Mouse (Mus musculus): ENCODE data around the gene Frat2. TPM values are rescaled to one million over a fixed set of nuclear protein-coding genes. Genes with fewer than 3 reads are reported as not detected.

Frat2 gene
- total RNA-seq, 2 experiments from 2014 or later, result 15.6 to 22.2 TPM

DNA sequence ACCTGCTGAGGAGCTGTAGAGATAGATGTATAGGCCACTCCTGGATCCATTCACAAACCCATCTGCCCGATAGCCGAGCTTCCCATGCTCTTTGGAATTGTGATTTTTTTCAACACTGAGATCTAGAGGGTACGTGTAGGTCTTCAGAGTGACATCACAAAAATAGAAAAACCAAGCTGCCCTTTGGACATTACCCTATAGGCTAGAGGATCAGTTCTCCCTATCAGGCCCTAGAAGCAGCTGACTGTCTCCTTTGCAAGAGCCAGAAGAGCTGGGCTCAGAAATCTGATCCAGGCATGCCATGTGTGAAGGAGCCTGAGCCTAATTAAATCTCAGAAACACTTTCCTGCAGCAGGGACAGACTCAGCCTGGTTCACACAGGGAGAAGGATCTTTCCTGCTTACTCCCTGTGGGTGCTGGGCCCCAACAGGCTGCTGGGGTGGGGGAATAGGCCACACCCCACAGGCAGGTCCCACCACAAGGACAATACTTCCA lies 9.9 kb upstream of the Frat2 start:
- peak overlapping the region; percentile 88 for H3K27ac ChIP-seq
- intact Hi-C loops (cut with DNase I), result no loop called here
- peak; percentile 44 for DNase-seq
- TF ChIP-seq CTCF (IDR thresholded peaks at IDR 0.05), result no peak
- H3K4me3 ChIP-seq, result no peak overlapping the region

DNA sequence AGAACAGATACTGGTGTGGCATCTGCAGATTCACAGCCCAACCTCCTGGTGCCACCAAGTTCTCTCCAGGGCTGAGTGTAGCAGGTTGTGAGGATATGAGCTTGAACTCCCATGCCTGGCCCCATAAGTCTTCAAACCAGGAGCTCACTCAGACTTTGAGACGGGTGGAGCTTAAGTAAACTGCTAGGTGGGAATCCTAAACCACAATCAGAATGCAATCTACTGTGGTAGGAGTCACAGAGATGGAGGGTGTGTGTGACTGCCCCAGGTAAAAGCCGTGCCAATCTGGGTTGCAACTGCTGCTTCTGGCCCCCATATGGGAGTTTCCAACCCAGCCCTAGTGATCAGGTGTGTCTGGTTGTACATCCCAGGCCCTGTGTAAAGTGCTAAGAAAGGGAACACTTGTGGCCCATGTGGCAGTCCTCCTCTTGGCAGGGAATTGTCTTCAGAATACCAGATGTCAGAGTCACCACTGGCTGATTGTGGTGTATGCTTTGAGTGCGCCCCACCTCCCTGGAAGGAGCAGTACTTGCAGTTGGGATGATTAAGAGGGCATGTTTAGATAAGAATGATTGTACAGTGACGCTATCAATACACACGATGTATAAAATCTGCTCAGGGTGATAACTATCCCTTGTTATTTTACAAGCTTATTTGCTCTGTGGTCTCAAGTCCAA lies 9.3 kb upstream of the Frat2 start:
- H3K4me3 ChIP-seq, result no peak overlapping the region

DNA sequence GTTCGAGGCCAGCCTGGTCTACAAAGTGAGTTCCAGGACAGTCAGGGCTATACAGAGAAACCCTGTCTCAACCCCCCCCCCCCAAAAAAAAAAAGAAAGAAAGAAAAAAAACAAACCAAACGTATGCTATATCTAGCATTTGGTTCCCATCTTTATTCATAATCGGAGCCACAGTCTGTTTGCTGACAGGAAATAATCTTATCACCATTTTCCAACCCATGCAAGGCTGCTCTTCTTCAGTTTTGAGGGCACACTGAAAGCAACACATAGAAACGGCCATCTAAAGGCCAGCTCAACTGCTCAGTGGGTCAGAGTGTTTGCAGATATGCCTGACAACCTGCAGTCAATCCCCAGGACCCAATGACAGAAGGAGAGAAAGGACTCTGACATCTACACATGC lies 4.5 kb upstream of the Frat2 start:
- no peak overlapping the region for H3K4me3 ChIP-seq
- TF ChIP-seq CTCF (IDR thresholded peaks at IDR 0.05), result no peak
- H3K27ac ChIP-seq, result no peak overlapping the region
- no peak for DNase-seq
- intact Hi-C loops (cut with DNase I), result no loop called here

More for the DNA sequence above, 9.3 kb upstream of the Frat2 start:
- no peak for TF ChIP-seq CTCF (IDR thresholded peaks at IDR 0.05)
- DNase-seq, result no peak
- intact Hi-C loops (cut with DNase I), result no loop called here
- H3K27ac ChIP-seq, result peak overlapping the region; percentile 88

DNA sequence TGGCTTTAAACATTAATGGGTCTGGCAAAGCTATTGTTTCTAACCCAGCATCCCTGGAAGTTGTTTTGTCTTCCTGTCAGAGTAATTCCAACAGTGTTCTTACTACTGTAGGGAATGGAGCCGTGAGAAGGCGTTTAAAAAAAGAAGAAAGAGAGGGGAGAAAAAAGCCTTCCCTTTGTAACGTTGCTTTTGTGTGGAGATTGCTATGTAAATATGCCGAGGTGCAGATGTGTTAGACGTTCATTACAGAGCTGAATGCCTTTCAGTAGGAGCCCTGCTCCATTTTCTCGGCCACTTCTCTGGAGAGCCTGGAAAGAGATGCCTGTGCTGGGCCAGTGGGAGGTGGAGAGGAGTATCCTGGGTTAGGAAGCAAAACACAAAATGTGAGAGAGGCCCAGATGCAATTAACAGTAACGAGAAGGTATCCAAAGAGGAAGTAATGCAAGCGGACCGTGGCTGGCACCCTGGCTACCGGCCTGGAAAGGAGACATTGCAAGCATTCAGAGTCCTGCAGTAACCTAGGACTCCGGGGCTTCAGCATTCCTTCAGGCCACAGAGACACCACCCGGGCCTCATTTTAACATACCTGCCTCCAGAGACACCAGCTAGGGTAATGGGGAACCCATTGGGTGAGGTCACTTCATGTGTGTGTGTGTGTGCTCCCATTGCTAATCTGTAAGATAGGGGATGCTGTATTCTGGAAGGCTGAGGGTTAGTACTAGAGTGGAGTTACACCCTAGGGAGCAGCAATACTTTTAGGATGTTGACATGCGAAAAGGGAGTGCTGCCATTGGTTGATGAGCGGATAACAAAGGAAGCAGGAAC lies 3.0 kb upstream of the Frat2 start:
- no peak for DNase-seq
- no peak for TF ChIP-seq CTCF (IDR thresholded peaks at IDR 0.05)
- no peak overlapping the region for H3K27ac ChIP-seq
- H3K4me3 ChIP-seq, result no peak overlapping the region
- intact Hi-C loops (cut with DNase I), result no loop called here

DNA sequence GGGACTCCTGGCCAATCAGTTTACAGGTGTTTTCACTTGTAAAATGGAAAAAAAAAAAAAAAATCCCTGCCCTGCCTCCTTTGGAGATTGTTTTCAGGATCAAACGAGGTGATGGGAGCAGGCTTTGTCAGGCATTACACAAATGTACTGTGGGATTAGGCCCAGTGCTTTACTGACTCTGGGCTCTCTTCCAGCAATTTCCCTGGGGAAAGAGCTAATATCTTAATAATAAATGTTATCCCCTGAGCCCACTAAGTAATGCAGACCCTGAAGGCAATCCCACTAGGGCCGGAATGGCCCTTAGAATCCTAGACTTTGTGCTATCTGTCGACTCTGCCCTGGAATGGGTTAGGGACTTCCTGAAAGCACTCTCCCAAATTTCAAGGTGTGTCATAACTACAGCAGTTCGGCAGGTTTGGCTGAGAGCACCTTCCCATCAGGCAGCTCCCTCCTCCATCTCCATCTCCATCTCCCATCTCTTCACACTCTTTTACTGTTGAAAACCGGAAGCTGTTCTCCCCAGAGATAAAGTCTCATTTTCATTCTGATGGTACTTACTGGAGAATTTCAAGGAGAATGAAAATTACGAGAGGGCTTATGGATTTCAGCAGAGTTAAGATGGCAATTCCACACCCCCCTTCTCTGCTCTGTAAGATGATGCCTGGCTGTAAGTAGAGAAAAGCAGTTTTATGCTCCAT lies 2.2 kb upstream of the Frat2 start:
- no peak for TF ChIP-seq CTCF (IDR thresholded peaks at IDR 0.05)
- Histone ChIP-seq H3K4me3 (no peak overlapping the region), H3K27ac (no peak overlapping the region)
- intact Hi-C loops (cut with DNase I), result no loop called here
- no peak for DNase-seq

DNA sequence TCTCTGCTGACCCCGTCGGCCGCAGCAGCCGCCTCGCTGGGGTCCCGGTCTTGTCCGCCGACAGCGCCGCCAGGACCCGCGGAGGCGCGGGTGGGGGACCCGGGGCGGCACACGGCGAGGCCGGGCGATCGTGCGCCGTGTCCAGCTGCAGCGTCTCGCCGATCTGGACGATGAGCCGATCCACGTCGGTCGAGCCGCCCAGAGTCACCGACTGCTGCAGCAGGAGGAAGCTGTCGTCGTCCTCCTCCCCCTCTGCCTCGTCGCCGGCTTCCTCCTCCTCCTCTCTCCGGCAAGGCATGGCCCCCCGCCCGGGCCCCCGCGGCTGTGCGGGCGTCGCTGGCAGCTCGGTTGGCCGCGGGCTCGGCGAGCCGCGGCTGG lies 329 bp downstream of the Frat2 start:
- intact Hi-C loops (cut with DNase I), result loop anchor here (5.0 to 10.0 kb wide), 3 partner anchors 45 to 223 kb away; partner anchors contain the start of genes Arhgap19 and Rrp12
- peak overlapping the region; percentile 99 for H3K27ac ChIP-seq
- peak; percentile 72 for DNase-seq
- H3K4me3 ChIP-seq, result peak overlapping the region; percentile 88

DNA sequence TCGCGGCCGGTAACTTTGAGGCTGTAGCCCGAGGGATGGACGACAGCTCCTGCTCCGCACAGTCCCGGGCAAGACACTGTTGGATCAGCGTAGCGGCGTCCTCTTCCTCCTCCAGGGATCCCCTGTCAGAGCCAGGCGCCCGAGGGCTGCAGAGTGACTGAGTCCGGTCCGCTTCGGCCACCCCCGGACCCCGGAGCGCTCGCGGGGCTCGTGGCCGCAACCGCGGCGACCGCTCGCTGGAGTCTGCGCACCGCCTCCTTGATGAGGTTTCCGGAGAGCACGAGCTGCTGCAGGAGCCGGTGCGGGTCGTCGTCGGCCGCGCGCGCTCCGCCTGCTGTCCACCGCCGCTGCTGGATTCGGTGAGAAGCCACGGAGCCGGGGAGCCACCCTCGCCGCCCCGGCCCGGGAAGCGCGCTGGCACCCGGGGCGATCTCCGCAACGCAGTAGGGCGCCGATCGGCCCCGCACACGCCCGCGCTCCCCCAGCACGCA lies 796 bp downstream of the Frat2 start:
- intact Hi-C loops (cut with DNase I), result loop anchor here (5.0 to 10.0 kb wide), 3 partner anchors 45 to 222 kb away; partner anchors contain the start of genes Arhgap19 and Rrp12
- DNase-seq, result peak; percentile 76
- Histone ChIP-seq H3K4me3 (peak overlapping the region; percentile 88), H3K27ac (peak overlapping the region; percentile 99)
- peak; percentile 11; the same call in 1 of the 2 replicates for TF ChIP-seq CTCF (IDR thresholded peaks at IDR 0.05)

DNA sequence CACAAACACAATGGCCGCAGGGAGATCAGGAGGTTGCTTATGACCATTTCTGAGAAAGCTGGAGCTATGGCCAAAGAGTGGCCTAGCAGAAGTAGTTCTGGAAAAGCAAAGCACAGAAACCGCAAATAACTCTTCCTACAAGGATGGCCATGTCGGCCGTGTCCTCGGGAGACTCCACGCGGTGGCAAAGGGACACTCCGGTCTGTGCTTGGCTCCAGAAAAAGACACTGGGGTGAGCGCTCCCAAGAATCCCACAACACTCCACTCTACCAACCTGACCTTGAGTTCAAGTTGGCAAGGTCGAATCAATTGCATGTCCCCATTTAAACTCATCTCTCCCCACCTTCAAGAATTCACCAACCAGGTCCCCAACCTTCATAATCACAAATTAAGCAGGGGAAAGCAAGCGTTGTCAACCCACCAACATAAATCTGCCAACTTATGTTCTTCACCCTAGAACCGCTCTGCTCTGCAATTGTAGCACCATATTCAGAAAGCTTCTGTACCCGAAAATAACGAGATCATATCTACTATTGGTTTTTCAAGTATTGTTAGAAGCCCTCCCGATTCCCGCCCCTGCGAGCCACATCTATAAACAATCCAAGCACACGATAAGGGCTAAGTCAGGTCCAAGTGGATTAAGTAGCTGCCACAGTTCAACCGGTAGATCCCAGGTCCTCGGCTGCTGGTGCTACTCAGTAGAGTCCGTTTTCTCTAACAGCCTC lies 1.4 kb downstream of the Frat2 start:
- peak; percentile 77 for DNase-seq
- TF ChIP-seq CTCF (IDR thresholded peaks at IDR 0.05), result peak; percentile 38

DNA sequence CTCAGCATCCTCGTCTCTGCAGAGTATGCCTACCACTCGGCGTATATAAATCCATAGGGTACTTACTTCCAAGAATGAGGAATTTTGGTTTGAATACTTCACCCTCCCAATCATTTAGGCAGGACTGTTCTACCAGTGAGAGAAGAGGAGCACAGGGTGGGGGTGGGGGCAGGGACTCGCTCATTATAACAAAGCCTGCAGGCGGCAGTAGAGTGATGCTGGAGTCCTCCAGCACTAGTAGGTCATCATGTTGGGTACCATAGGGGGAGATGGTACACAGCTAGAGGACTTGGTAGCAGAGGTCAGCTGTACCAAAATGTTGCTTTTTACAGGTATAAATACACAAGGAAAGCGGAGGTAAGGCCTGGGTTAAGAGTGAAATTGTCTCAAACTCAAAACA lies 3.6 kb downstream of the Frat2 start:
- Histone ChIP-seq H3K4me3 (no peak overlapping the region), H3K27ac (no peak overlapping the region; the same call in 1 of the 2 replicates)
- DNase-seq, result no peak
- TF ChIP-seq CTCF (IDR thresholded peaks at IDR 0.05), result no peak
- intact Hi-C loops (cut with DNase I), result loop anchor here (10.0 kb wide), 1 partner anchor 220 kb away; no protein-coding TSS in a partner anchor

More for the DNA sequence above, 1.4 kb downstream of the Frat2 start:
- H3K27ac ChIP-seq, result peak overlapping the region; percentile 99
- intact Hi-C loops (cut with DNase I), result loop anchor here (5.0 to 10.0 kb wide), 3 partner anchors 44 to 222 kb away; partner anchors contain the start of genes Arhgap19 and Rrp12
- H3K4me3 ChIP-seq, result peak overlapping the region; percentile 88

DNA sequence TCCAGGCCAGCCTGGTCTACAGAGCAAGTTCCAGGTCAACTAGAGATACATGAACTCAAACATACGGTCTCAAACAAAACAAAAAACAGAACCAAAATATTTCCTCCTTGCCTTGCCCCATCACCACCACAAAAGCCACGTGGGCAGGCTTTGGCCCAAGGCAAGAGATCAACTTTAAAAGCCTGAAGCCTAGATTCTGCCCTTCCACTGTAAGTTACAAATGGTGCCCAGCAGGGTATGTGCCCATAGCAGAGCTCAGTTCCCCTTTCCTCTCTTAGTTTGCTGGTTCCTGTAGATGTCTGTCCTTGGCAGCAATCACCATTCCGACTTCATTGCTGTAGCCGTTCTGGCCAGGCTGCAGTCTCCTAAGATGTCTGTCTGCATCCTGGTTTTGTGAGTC lies 5.2 kb downstream of the Frat2 start:
- intact Hi-C loops (cut with DNase I), result loop anchor here (10.0 kb wide), 1 partner anchor 218 kb away; no protein-coding TSS in a partner anchor
- Histone ChIP-seq H3K4me3 (no peak overlapping the region), H3K27ac (peak overlapping the region; percentile 90)
- DNase-seq, result no peak
- no peak for TF ChIP-seq CTCF (IDR thresholded peaks at IDR 0.05)

DNA sequence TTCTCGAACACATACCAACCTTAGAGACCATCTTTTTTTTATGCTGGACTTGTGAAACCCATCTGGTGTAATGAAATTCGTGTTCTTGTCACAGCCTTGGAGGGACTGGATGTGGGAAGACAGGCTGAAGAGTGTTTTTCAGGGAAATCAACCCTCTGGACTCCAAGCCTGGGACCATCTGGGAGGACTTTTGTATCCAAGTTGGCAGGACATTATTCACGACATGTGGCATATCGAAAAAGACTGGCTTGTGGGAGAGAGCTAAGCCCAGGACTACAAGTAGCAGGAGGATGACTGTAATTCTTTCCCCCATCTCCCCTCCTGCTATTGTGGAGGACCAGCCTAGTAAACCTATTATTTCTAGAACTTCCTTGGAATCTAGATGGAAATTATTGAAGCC lies 5.7 kb downstream of the Frat2 start:
- H3K27ac ChIP-seq, result peak overlapping the region; percentile 90
- TF ChIP-seq CTCF (IDR thresholded peaks at IDR 0.05), result no peak
- H3K4me3 ChIP-seq, result no peak overlapping the region
- intact Hi-C loops (cut with DNase I), result loop anchor here (10.0 kb wide), 1 partner anchor 217 kb away; no protein-coding TSS in a partner anchor
- DNase-seq, result no peak

Measured in gastrocnemius, adult 2 months (tissue).